Mouse (Mus musculus) liver, adult 2 months (tissue): ENCODE measurements around the gene A530016L24Rik.
A peak's percentile ranks its signal among the peaks of the same experiment; 100 is the strongest.

Experiments used
- CTCF ChIP-seq: fragments of 200-500 bp; IDR thresholded peaks from 2 replicates; pipeline ENCODE4 v1.5.1; 2011; ENCODE audit warnings: low read depth, low read length, control low read depth
- POLR2A ChIP-seq: fragments of 200-500 bp; IDR thresholded peaks from 2 replicates; pipeline ENCODE4 v1.6.1; 2011; ENCODE audit warnings: low read length, control low read depth; ENCODE audit not compliant: insufficient read depth; ENCODE audit errors: extremely low read depth

DNA sequence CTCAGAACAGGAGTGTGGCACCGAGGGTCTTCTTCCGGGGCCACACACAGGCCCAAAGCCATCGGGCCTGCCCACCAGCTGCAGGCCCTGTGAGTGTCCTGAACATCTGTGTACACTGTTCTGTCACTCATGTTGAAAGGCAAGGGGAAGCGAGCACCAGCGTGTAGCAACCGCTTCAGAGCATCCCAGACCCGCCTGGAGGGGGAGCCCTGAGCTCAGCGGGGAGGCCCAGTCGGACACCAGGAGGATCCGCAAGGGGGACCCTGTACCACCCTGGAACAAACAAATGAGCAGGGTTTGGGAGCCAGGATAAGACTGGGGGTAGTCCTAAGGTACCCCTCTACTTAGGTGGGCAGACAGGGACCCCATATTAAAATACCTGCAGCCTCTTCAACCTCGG, 9.4 kb downstream of the A530016L24Rik start:
- TF ChIP-seq CTCF (peak; percentile 68), POLR2A (no peak)
